Mouse (Mus musculus) retina, adult 2 months (tissue): ENCODE measurements around the gene Kcnk6.
"Not testable (repeated sequence)": the region's sequence is repeated elsewhere in the genome, so short reads cannot be mapped to it uniquely, and the experiment has no call there.

ENCODE experiments used
- DNase-seq: peaks from one replicate; pipeline ENCODE4 v3.0.0-alpha.2; 2012; ENCODE audit warnings: low read depth, low spot score

Kcnk6 gene

GRCm38 (mm10) chr7:29211415-29212198 is 20.7 kb downstream of the Kcnk6 start:
- DNase-seq: peak; percentile 36

- DNase-seq: not testable (repeated sequence)
Observed at GRCm38 (mm10) chr7:29211013-29211412, 21.3 kb downstream of the Kcnk6 start.

- DNase-seq: no peak
Observed at GRCm38 (mm10) chr7:29202577-29202976, 29.7 kb downstream of the Kcnk6 start.

GRCm38 (mm10) chr7:29194230-29194629 is 38.1 kb downstream of the Kcnk6 start:
- DNase-seq: not testable (repeated sequence)

- DNase-seq: not testable (repeated sequence)
Observed at GRCm38 (mm10) chr7:29181323-29181722, 51.0 kb downstream of the Kcnk6 start.

- DNase-seq: no peak
Observed at GRCm38 (mm10) chr7:29180854-29181236, 51.5 kb downstream of the Kcnk6 start.

- DNase-seq: peak; percentile 94
Observed at GRCm38 (mm10) chr7:29180077-29180853, 52.0 kb downstream of the Kcnk6 start, which contains the start of gene Psmd8. Gene Psmd8 (minus strand): TSS chr7:29180701.

GRCm38 (mm10) chr7:29179323-29179722 is 53.0 kb downstream of the Kcnk6 start:
- no peak for DNase-seq

- no peak for DNase-seq
Observed at GRCm38 (mm10) chr7:29178106-29178505, 54.2 kb downstream of the Kcnk6 start.

GRCm38 (mm10) chr7:29172390-29173016 is 59.8 kb downstream of the Kcnk6 start:
- DNase-seq: no peak
